Comparison of ENCODE assay signal across 8 mouse cellular contexts in genomic region chr19:54045412-54045811, GRCm38 (mm10). TPM values are rescaled to one million over a fixed set of nuclear protein-coding genes. Genes with fewer than 3 reads are reported as not detected.
A peak's percentile ranks its signal among the peaks of the same experiment; 100 is the strongest.
DNase-seq lines count a peak whose midpoint lies in the region; ATAC-seq lines count a peak whose summit lies in the region.

No protein-coding gene starts in this region.

- H3K27me3 ChIP-seq in embryonic facial prominence, embryonic 14.5 days (replicated peaks; ENCODE audit: control insufficient read depth, insufficient read depth, low read length), result peaks cover 59% of the 10 kb centered on the region
- peaks cover 23% of the 10 kb centered on the region for H3K27me3 ChIP-seq in intestine, embryonic 15.5 days (replicated peaks)
- peaks cover 47% of the 10 kb centered on the region for H3K27me3 ChIP-seq in neural tube, embryonic 12.5 days (replicated peaks)

- H3K4me3 ChIP-seq in embryonic facial prominence, embryonic 14.5 days (ENCODE audit: low read depth, low read length), result peak overlapping the region; percentile 54
- H3K4me3 ChIP-seq in intestine, embryonic 15.5 days (replicated peaks), result peak overlapping the region; percentile 60
- H3K4me3 ChIP-seq in neural tube, embryonic 12.5 days, result peak overlapping the region; percentile 53

- H3K4me1 ChIP-seq in embryonic facial prominence, embryonic 14.5 days (ENCODE audit: control insufficient read depth, insufficient read depth, low read length), result peaks cover 27% of the 10 kb centered on the region
- H3K4me1 ChIP-seq in intestine, embryonic 15.5 days (replicated peaks), result peaks cover 39% of the 10 kb centered on the region
- peaks cover 26% of the 10 kb centered on the region for H3K4me1 ChIP-seq in neural tube, embryonic 12.5 days

- no peaks in the 10 kb centered on the region for H3K36me3 ChIP-seq in embryonic facial prominence, embryonic 14.5 days (ENCODE audit: control insufficient read depth, insufficient read depth, low read length)
- H3K36me3 ChIP-seq in intestine, embryonic 15.5 days, result no peaks in the 10 kb centered on the region
- no peaks in the 10 kb centered on the region for H3K36me3 ChIP-seq in neural tube, embryonic 12.5 days

- peak; percentile 24 for DNase-seq in left cerebral cortex, postnatal 4 days
- no peak for DNase-seq in left cerebral cortex, postnatal 25 days (ENCODE audit: low spot score in 2 of 2)
- peak; percentile 16 for DNase-seq in T-cell, adult 2 months (ENCODE audit: low spot score)
- DNase-seq in embryonic facial prominence, embryonic 14.5 days (ENCODE audit: low spot score), result no peak
- no peak for DNase-seq in layer of hippocampus, adult 9-11 months
- no peak for DNase-seq in c-Kit-positive CD71-positive TER-119-positive erythroid progenitor cells, embryonic 14.5 days (ENCODE audit: low spot score)

- H3K4me2 ChIP-seq in embryonic facial prominence, embryonic 14.5 days (ENCODE audit: low read depth, low read length), result peak overlapping the region; percentile 99
- H3K4me2 ChIP-seq in intestine, embryonic 15.5 days (replicated peaks), result peak overlapping the region; percentile 100
- H3K4me2 ChIP-seq in neural tube, embryonic 12.5 days (replicated peaks), result peak overlapping the region; percentile 100

- ATAC-seq in embryonic facial prominence, embryonic 14.5 days (ENCODE audit: low read depth), result peak; percentile 3; the same call in 1 of the 2 replicates
- ATAC-seq in intestine, embryonic 15.5 days, result peak; percentile 26
- ATAC-seq in neural tube, embryonic 12.5 days (ENCODE audit: low FRiP score, low read depth), result peak; percentile 19

- no peaks in the 10 kb centered on the region for H3K9me3 ChIP-seq in embryonic facial prominence, embryonic 14.5 days (ENCODE audit: control insufficient read depth, low read length)
- H3K9me3 ChIP-seq in intestine, embryonic 15.5 days, result no peaks in the 10 kb centered on the region
- H3K9me3 ChIP-seq in neural tube, embryonic 12.5 days, result no peaks in the 10 kb centered on the region

- WGBS in embryonic facial prominence, embryonic 14.5 days, result under 1% methylated on average over 16 of the region's 29 CpGs
- WGBS in intestine, embryonic 15.5 days, result under 1% methylated on average over 29 of the region's 29 CpGs
- under 1% methylated on average over 29 of the region's 29 CpGs for WGBS in neural tube, embryonic 12.5 days

- no peak overlapping the region; the same call in 1 of the 2 replicates for H3K27ac ChIP-seq in embryonic facial prominence, embryonic 14.5 days (replicated peaks; ENCODE audit: low read depth, low read length)
- 0 out of 2 replicates have a peak overlapping the region, but pooled peaks have one; percentile 48 for H3K27ac ChIP-seq in intestine, embryonic 15.5 days
- no peak overlapping the region for H3K27ac ChIP-seq in neural tube, embryonic 12.5 days

- intact Hi-C loops in left cerebral cortex, postnatal 4 days (cut with DNase I), result loop anchor here (2.0 to 10.0 kb wide), 3 partner anchors 492 to 1159 kb away; no protein-coding TSS in a partner anchor
- intact Hi-C loops in left cerebral cortex, postnatal 25 days (cut with DNase I), result loop anchor here (1.0 to 10.0 kb wide), 4 partner anchors 132 to 1016 kb away; no protein-coding TSS in a partner anchor

- peak overlapping the region; percentile 60 for H3K9ac ChIP-seq in embryonic facial prominence, embryonic 14.5 days (ENCODE audit: low read depth, low read length)
- peak overlapping the region; percentile 71 for H3K9ac ChIP-seq in intestine, embryonic 15.5 days
- peak overlapping the region; percentile 64 for H3K9ac ChIP-seq in neural tube, embryonic 12.5 days

RNA-seq across cellular contexts. Expression of gene Adra2a, which starts 1.5 kb away (rescaled TPM):
- total RNA-seq in left cerebral cortex, postnatal 4 days (2021), result 10 to 100 TPM; 19.7 to 21.6 TPM
- total RNA-seq in left cerebral cortex, postnatal 25 days (2021), result 10 to 100 TPM; 22.5 to 22.9 TPM
- 2.1 and 2.3 TPM in 2 replicates for polyA plus RNA-seq in embryonic facial prominence, embryonic 14.5 days (2014; fragmentation: Nextera tagmentation; extraction: Ambion mirVana)
- polyA plus RNA-seq in intestine, embryonic 15.5 days (2015; fragmentation: Nextera tagmentation; extraction: Ambion mirVana), result 1.4 TPM in 2 replicates
- 2.7 and 3.6 TPM in 2 replicates for polyA plus RNA-seq in neural tube, embryonic 12.5 days (2016; fragmentation: Nextera tagmentation; extraction: Ambion mirVana)

Comparison
In these comparisons a context has a peak if more than half of its experiments do, and no peak if none do; other contexts are left out.
1. DNase-seq: peak in left cerebral cortex, postnatal 4 days (single experiment) and T-cell, adult 2 months (single experiment); none in left cerebral cortex, postnatal 25 days (0 of 2), embryonic facial prominence, embryonic 14.5 days (single experiment), layer of hippocampus, adult 9-11 months (single experiment) and c-Kit-positive CD71-positive TER-119-positive erythroid progenitor cells, embryonic 14.5 days (single experiment).
2. Peak in every context shown above with its lines, with median percentiles within 50 percentile points of each other: ATAC-seq, H3K4me2 ChIP-seq, H3K4me3 ChIP-seq and H3K9ac ChIP-seq.